Mouse (Mus musculus) stomach, embryonic 15.5 days (tissue): ENCODE measurements around the gene Slx4ip. TPM values are rescaled to one million over a fixed set of nuclear protein-coding genes. Genes with fewer than 3 reads are reported as not detected.
"Not testable (repeated sequence)": the region's sequence is repeated elsewhere in the genome, so short reads cannot be mapped to it uniquely, and the experiment has no call there.

Experiments used
- ATAC-seq: fragments of 200-750 bp; cut with Nextera tagmentation; 2 replicates; pipeline ENCODE4 v1.8.0; 2017; ENCODE audit warnings: low read depth, moderate number of reproducible peaks, moderate TSS enrichment; ENCODE audit not compliant: insufficient read depth, low FRiP score
- H3K27ac ChIP-seq: fragments of 300-500 bp; sonication (generic); 2 replicates; pipeline ENCODE4 v1.5.1; 2015; ENCODE audit warnings: mild to moderate bottlenecking, inconsistent platforms
- H3K27me3 ChIP-seq: fragments of 300-500 bp; sonication (generic); replicated peaks from 2 replicates; pipeline ENCODE4 v1.6.1; 2015; ENCODE audit warnings: inconsistent platforms
- H3K36me3 ChIP-seq: fragments of 300-500 bp; sonication (generic); 2 replicates; pipeline ENCODE4 v1.6.1; 2015; ENCODE audit warnings: inconsistent platforms
- H3K4me1 ChIP-seq: fragments of 300-500 bp; sonication (generic); 2 replicates; pipeline ENCODE4 v1.6.1; 2015; ENCODE audit warnings: inconsistent platforms
- H3K4me2 ChIP-seq: fragments of 300-500 bp; sonication (generic); 2 replicates; pipeline ENCODE4 v1.6.1; 2015; ENCODE audit warnings: mild to moderate bottlenecking, inconsistent platforms
- H3K4me3 ChIP-seq: fragments of 300-500 bp; sonication (generic); replicated peaks from 2 replicates; pipeline ENCODE4 v1.5.1; 2015; ENCODE audit warnings: inconsistent platforms
- H3K9ac ChIP-seq: fragments of 300-500 bp; sonication (generic); 2 replicates; pipeline ENCODE4 v1.6.1; 2015; ENCODE audit warnings: inconsistent platforms
- H3K9me3 ChIP-seq: fragments of 300-500 bp; sonication (generic); 2 replicates; pipeline ENCODE4 v1.6.1; 2016; ENCODE audit warnings: inconsistent platforms
- WGBS: fragments of 180-500 bp; shearing (Covaris S2); methylation state at CpG from one replicate; pipeline ENCODE4 v1.1.7; 2015; 5-methylcytosine and 5-hydroxymethylcytosine counted together
- polyA plus RNA-seq: library from polyadenylated mRNA; unstranded; fragments of >200 nt; fragmentation: Nextera tagmentation; extraction: Ambion mirVana; gene quantifications from 2 replicates; pipeline ENCODE4 v1.2.1, GENCODE M21; 2015

Slx4ip gene
- polyA plus RNA-seq: 5.6 and 6.6 TPM in 2 replicates

GRCm38 (mm10) chr2:136891068-136891950, at the start of gene Slx4ip, which contains the start of the genes AL731706.1 and Mkks:
Gene Slx4ip, plus strand, starts transcription at chr2:136891218.
Gene AL731706.1, minus strand, starts transcription at chr2:136891389.
Gene Mkks, minus strand, starts transcription at chr2:136891389.
- H3K9me3 ChIP-seq: no peaks in the 10 kb centered on the region
- peak within 1 kb of the TSS; percentile 67 for H3K9ac ChIP-seq
- WGBS: under 1% methylated on average over 49 of the region's 49 CpGs
- peak within 1 kb of the TSS; percentile 95 for H3K27ac ChIP-seq
- H3K4me1 ChIP-seq: no peaks in the 10 kb centered on the region; the same call in 1 of the 2 replicates
- no peaks in the 10 kb centered on the region for H3K36me3 ChIP-seq
- no peaks in the 10 kb centered on the region for H3K27me3 ChIP-seq
- H3K4me2 ChIP-seq: peak within 1 kb of the TSS; percentile 54
- peak within 1 kb of the TSS; percentile 86 for H3K4me3 ChIP-seq
- peak; percentile 97 for ATAC-seq

DNA sequence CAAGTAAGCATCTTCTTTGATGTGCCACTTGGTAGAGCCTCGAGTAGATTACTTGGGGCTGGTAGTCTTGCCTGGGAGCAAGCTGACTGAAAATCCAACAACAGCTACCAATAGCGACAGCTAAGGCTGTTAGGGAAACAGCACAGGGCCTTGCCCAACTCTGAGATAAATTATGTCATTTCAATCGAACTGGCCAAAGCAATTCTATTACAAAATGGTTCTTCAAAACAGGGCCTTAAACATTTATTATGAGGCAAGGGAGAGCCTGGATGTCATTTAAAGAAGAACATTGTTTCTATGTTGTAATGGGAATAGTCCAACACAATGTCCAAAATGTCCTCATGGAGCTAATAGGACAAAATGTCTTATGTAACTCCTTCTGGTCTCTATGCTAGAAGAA, 40.7 kb upstream of the Slx4ip start:
- WGBS: 62% methylated on average over 3 of the region's 3 CpGs
- no peak for ATAC-seq
- Histone ChIP-seq H3K4me1 (no peaks in the 10 kb centered on the region), H3K9ac (no peak overlapping the region), H3K27ac (no peak overlapping the region), H3K36me3 (no peaks in the 10 kb centered on the region), H3K4me3 (no peak overlapping the region), H3K27me3 (no peaks in the 10 kb centered on the region), H3K9me3 (no peaks in the 10 kb centered on the region), H3K4me2 (no peak overlapping the region)

GRCm38 (mm10) chr2:136854543-136855388, 36.3 kb upstream of the Slx4ip start:
- no peak overlapping the region for H3K4me2 ChIP-seq
- no peaks in the 10 kb centered on the region for H3K36me3 ChIP-seq
- no peak overlapping the region for H3K27ac ChIP-seq
- H3K4me1 ChIP-seq: no peaks in the 10 kb centered on the region
- no peaks in the 10 kb centered on the region for H3K27me3 ChIP-seq
- no peaks in the 10 kb centered on the region for H3K9me3 ChIP-seq
- no peak overlapping the region for H3K9ac ChIP-seq
- WGBS: 52% methylated on average over 5 of the region's 5 CpGs
- H3K4me3 ChIP-seq: no peak overlapping the region
- ATAC-seq: no peak

GRCm38 (mm10) chr2:136885579-136885978, 5.4 kb upstream of the Slx4ip start, which contains the start of gene AL731706.2:
Gene AL731706.2, minus strand, starts transcription at chr2:136885679.
- Histone ChIP-seq H3K36me3 (peaks cover 12% of the 10 kb centered on the region), H3K4me2 (no peak within 1 kb of the TSS), H3K4me3 (no peak within 1 kb of the TSS), H3K27me3 (no peaks in the 10 kb centered on the region), H3K9ac (no peak within 1 kb of the TSS), H3K4me1 (no peaks in the 10 kb centered on the region; the same call in 1 of the 2 replicates), H3K9me3 (no peaks in the 10 kb centered on the region), H3K27ac (no peak within 1 kb of the TSS)
- no peak for ATAC-seq
- WGBS: 94% methylated on average over 2 of the region's 2 CpGs

- H3K4me1 ChIP-seq: no peaks in the 10 kb centered on the region; the same call in 1 of the 2 replicates
- no peak overlapping the region for H3K27ac ChIP-seq
- WGBS: 54% methylated on average over 4 of the region's 4 CpGs
- no peak overlapping the region for H3K9ac ChIP-seq
- H3K9me3 ChIP-seq: no peaks in the 10 kb centered on the region
- H3K36me3 ChIP-seq: peaks cover 4% of the 10 kb centered on the region
- no peaks in the 10 kb centered on the region for H3K27me3 ChIP-seq
- ATAC-seq: no peak
- no peak overlapping the region for H3K4me2 ChIP-seq
- no peak overlapping the region for H3K4me3 ChIP-seq
Measured at GRCm38 (mm10) chr2:136886846-136887245, 4.2 kb upstream of the Slx4ip start.

DNA sequence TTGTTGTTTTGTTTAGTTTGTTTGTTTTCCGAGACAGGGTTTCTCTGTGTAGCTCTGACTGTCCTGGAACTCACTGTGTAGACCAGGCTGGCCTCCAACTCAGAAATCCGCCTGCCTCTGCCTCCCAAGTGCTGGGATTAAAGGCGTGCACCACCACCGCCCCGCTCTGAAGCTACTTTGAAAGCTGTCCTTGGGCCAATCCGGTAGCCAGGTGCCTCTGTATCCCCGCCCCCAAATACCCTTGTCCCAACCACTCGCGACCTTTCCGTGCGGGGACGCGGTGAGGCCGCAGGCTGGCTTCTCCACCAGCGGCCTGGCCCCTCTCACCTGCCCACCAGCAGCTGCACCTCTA, 326 bp upstream of the Slx4ip start:
- not testable (repeated sequence) for H3K4me1 ChIP-seq, H3K27me3 ChIP-seq, H3K9me3 ChIP-seq, H3K36me3 ChIP-seq
- peak overlapping the region; percentile 95 for H3K27ac ChIP-seq
- ATAC-seq: peak; percentile 49
- 4% methylated on average over 15 of the region's 15 CpGs for WGBS
- H3K4me2 ChIP-seq: peak overlapping the region; percentile 54
- peak overlapping the region; percentile 67 for H3K9ac ChIP-seq
- H3K4me3 ChIP-seq: peak overlapping the region; percentile 86

DNA sequence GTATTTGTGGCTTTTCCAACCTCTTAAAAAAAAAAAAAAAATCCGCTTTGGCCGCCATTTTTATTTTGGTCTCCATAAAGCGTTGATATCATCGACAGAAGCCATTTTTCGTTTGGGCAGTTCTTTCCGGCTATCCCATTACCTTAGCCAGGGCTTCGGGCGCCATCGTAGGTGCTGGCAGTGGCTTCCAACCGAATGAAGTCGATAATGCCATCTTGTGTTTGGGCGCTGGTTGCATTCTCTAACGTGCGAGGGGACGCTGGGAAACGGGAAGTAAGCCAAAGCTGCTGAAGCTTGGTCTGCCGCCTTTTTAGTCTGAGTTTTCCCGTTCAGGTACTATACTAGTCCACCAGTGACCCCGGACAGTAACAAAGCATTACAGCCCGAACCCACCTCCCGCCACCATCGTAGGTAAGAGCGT, 943 bp downstream of the Slx4ip start:
- peak overlapping the region; percentile 42; the same call in 1 of the 2 replicates for H3K9ac ChIP-seq

DNA sequence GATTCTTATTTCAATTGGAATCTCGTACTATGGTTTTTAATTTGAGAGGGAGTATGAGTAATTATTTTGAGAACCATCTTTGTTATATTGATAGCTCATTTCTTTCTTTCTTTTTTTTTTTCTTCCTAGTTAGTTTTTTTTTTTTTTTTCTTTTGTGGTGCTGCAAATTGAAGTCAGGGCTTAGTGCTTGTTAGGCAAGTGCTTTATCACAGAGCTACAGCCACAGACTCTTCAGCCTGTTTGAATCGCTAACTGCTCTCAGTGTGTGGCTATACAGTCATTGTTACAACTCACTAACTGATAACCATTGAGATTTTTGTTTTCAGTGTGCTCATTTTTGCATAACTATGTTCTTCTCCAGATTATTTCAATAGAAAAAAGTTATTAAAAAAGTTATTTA, 3.5 kb downstream of the Slx4ip start:
- Histone ChIP-seq H3K27ac (no peak overlapping the region), H3K9ac (no peak overlapping the region), H3K4me1 (no peaks in the 10 kb centered on the region), H3K4me2 (no peak overlapping the region), H3K4me3 (no peak overlapping the region), H3K36me3 (no peaks in the 10 kb centered on the region), H3K9me3 (no peaks in the 10 kb centered on the region), H3K27me3 (no peaks in the 10 kb centered on the region)
- WGBS: 88% methylated on average over 2 of the region's 2 CpGs
- no peak for ATAC-seq

More for the DNA sequence above, 943 bp downstream of the Slx4ip start:
- peak overlapping the region; percentile 95 for H3K27ac ChIP-seq
- H3K9me3 ChIP-seq: no peaks in the 10 kb centered on the region
- ATAC-seq: peak; percentile 81
- H3K4me1 ChIP-seq: no peaks in the 10 kb centered on the region; the same call in 1 of the 2 replicates
- H3K36me3 ChIP-seq: no peaks in the 10 kb centered on the region
- H3K27me3 ChIP-seq: no peaks in the 10 kb centered on the region
- H3K4me2 ChIP-seq: peak overlapping the region; percentile 46
- 0% methylated on average over 23 of the region's 23 CpGs for WGBS
- peak overlapping the region; percentile 86 for H3K4me3 ChIP-seq

- Histone ChIP-seq H3K4me2 (no peak overlapping the region), H3K27ac (no peak overlapping the region), H3K36me3 (no peaks in the 10 kb centered on the region), H3K9ac (no peak overlapping the region), H3K4me3 (no peak overlapping the region), H3K4me1 (no peaks in the 10 kb centered on the region), H3K27me3 (no peaks in the 10 kb centered on the region), H3K9me3 (no peaks in the 10 kb centered on the region)
- 67% methylated on average over 2 of the region's 2 CpGs for WGBS
- no peak for ATAC-seq
Measured at GRCm38 (mm10) chr2:136896131-136896530, 5.1 kb downstream of the Slx4ip start.

DNA sequence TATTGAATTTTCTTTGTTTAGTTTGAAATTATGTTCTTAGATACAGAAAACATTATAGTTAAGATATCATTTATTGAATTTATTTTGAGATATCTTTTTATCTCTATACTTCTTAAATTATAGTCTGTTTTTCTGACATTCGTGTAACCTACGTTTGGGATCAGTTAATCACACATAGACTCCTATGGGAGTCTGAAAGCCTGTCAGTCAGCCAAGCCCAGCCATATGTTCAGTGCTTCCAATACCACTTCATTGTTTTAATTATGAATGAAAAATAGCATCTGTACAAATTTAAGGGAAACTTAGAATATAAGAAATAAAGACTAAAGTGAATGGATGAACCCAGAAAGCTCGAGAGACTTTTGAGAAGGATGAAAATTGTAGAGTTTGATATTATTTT, 17.6 kb downstream of the Slx4ip start:
- WGBS: 75% methylated on average over 3 of the region's 3 CpGs
- no peaks in the 10 kb centered on the region for H3K36me3 ChIP-seq
- no peaks in the 10 kb centered on the region for H3K4me1 ChIP-seq
- no peak for ATAC-seq
- no peak overlapping the region for H3K4me2 ChIP-seq
- H3K27ac ChIP-seq: no peak overlapping the region
- H3K4me3 ChIP-seq: no peak overlapping the region
- no peaks in the 10 kb centered on the region for H3K9me3 ChIP-seq
- no peaks in the 10 kb centered on the region for H3K27me3 ChIP-seq
- no peak overlapping the region for H3K9ac ChIP-seq

DNA sequence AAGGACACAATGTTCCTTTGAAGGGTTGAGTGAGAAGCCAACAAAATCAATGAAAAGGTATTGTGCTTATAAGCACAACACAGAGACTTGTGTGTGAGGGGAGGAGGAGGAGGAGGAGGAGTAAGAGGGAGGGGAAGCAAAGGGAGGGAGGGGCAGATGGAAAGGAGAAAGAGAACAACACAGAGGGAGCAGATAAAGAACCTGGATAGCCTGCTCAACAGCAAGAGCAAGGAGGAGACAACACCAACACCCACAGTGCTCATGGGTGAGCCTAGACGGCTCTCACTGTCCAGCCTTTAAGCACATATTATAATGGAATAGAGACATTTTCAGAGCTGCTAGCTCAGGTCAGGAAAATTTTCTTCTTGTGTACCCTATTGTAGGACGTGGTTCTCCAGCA, 18.3 kb downstream of the Slx4ip start:
- ATAC-seq: no peak
- Histone ChIP-seq H3K4me2 (no peak overlapping the region), H3K9me3 (no peaks in the 10 kb centered on the region), H3K27me3 (no peaks in the 10 kb centered on the region), H3K4me1 (no peaks in the 10 kb centered on the region), H3K27ac (no peak overlapping the region), H3K36me3 (no peaks in the 10 kb centered on the region), H3K4me3 (no peak overlapping the region), H3K9ac (no peak overlapping the region)
- WGBS: 79% methylated on average over 2 of the region's 2 CpGs
